Mouse (Mus musculus) myocyte (in vitro differentiated cells): ENCODE data around the gene Trmt112. TPM values are rescaled to one million over a fixed set of nuclear protein-coding genes. Genes with fewer than 3 reads are reported as not detected.

Experiments
- H3K27me3 ChIP-seq: one replicate; pipeline ENCODE4 v1.6.1; 2011; ENCODE audit not compliant: control insufficient read depth, insufficient read depth, insufficient read length
- H3K36me3 ChIP-seq: one replicate; pipeline ENCODE4 v1.6.1; 2011; ENCODE audit not compliant: control insufficient read depth, insufficient read depth
- H3K4me2 ChIP-seq: one replicate; pipeline ENCODE4 v1.6.1; 2011; ENCODE audit warnings: low read depth, control low read depth
- H3K4me3 ChIP-seq: one replicate; pipeline ENCODE4 v1.5.1; 2011; ENCODE audit warnings: mild to moderate bottlenecking, control low read depth, moderate library complexity
- H3K79me2 ChIP-seq: one replicate; pipeline ENCODE4 v1.6.1; 2011; ENCODE audit not compliant: control insufficient read depth, insufficient read depth
- H3ac ChIP-seq: one replicate; pipeline ENCODE4 v1.6.1; 2011; ENCODE audit not compliant: control insufficient read depth, insufficient read length
- CEBPB ChIP-seq: IDR thresholded peaks from 2 replicates; pipeline ENCODE4 v1.6.1; 2011; ENCODE audit warnings: mild to moderate bottlenecking, moderate library complexity; ENCODE audit not compliant: poor library complexity, insufficient read depth, severe bottlenecking
- E2F4 ChIP-seq: IDR thresholded peaks from one replicate; pipeline ENCODE4 v1.6.1; 2011; ENCODE audit warnings: mild to moderate bottlenecking, control low read depth, moderate library complexity; ENCODE audit not compliant: insufficient read depth
- MAX ChIP-seq: IDR thresholded peaks from one replicate; pipeline ENCODE4 v1.6.1; 2011; ENCODE audit warnings: low read depth, mild to moderate bottlenecking, control low read depth
- MYOD1 ChIP-seq, 3 experiments: IDR thresholded peaks; one replicate each; pipeline ENCODE4 v1.6.1; 2011; ENCODE audit warnings: control low read depth in 2 of 3, low read depth in 2 of 3, mild to moderate bottlenecking in 2 of 3, moderate library complexity in 1 of 3; ENCODE audit not compliant: insufficient read length in 2 of 3, control insufficient read depth in 1 of 3
- MYOG ChIP-seq, 3 experiments: IDR thresholded peaks; one replicate each; pipeline ENCODE4 v1.6.1; 2011; ENCODE audit warnings: control low read depth in 2 of 3, low read depth in 2 of 3, mild to moderate bottlenecking in 2 of 3; ENCODE audit not compliant: insufficient read length in 2 of 3, control insufficient read depth in 1 of 3, insufficient read depth in 1 of 3
- POLR2A ChIP-seq: IDR thresholded peaks from one replicate; pipeline ENCODE4 v1.6.1; 2011; ENCODE audit warnings: low read depth, mild to moderate bottlenecking, control low read depth, moderate library complexity; ENCODE audit not compliant: insufficient read length
- POLR2AphosphoS2 ChIP-seq: IDR thresholded peaks from one replicate; pipeline ENCODE4 v1.6.1; 2011; ENCODE audit warnings: low read depth, control low read depth; ENCODE audit not compliant: insufficient read length
- REST ChIP-seq: IDR thresholded peaks from one replicate; pipeline ENCODE4 v1.6.1; 2011; ENCODE audit warnings: mild to moderate bottlenecking, control low read depth, moderate library complexity; ENCODE audit not compliant: insufficient read depth, insufficient read length
- SRF ChIP-seq: IDR thresholded peaks from one replicate; pipeline ENCODE4 v1.6.1; 2011; ENCODE audit warnings: low read depth; ENCODE audit not compliant: control insufficient read depth, insufficient read length
- TCF12 ChIP-seq: IDR thresholded peaks from one replicate; pipeline ENCODE4 v1.6.1; 2011; ENCODE audit warnings: mild to moderate bottlenecking, control low read depth; ENCODE audit not compliant: poor library complexity, insufficient read depth, severe bottlenecking
- TCF3 ChIP-seq: IDR thresholded peaks from one replicate; pipeline ENCODE4 v1.6.1; 2011; ENCODE audit warnings: low read depth, control low read depth; ENCODE audit not compliant: insufficient read length
- USF1 ChIP-seq: IDR thresholded peaks from one replicate; pipeline ENCODE4 v1.6.1; 2011; ENCODE audit warnings: low read depth, mild to moderate bottlenecking, control low read depth, moderate library complexity
- polyA plus RNA-seq: library from polyadenylated mRNA; unstranded; fragments of >200 nt; fragmentation: generic; extraction: Trizol; gene quantifications from one replicate; pipeline ENCODE4 v1.2.1, GENCODE M21; 2012; ENCODE audit warnings: missing spikeins

The Trmt112 gene
- polyA plus RNA-seq, 1 experiment, result 281 TPM

GRCm38 (mm10) chr19:6949951-6950350 lies 40.5 kb downstream of the Trmt112 start:
- peak overlapping the region; percentile 86 for H3K4me3 ChIP-seq
- peak overlapping the region; percentile 87 for H3K4me2 ChIP-seq

DNA sequence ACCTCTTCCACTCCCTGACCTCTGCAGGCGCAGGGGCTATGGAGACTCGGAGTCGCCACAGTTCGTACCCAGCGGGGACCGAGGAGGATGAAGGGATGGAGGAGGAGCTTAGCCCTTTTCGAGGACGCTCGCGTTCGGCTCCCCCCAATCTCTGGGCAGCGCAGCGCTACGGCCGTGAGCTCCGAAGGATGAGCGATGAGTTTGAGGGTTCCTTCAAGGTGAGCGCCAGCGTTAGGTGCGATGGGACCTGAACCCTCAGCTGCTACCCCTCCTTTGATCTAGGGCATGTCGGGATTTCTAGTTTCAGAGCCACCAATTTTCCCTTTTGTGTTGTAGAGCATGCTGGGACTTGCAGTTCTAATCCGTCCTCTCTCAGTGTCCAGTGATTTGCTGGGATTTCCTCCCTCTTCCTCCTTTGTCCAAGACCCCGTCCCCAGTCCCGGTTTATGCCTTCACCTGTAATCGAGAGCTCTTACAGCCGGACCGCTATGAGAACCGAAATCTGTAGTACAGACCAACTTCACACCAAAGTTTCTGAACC lies 41.2 kb downstream of the Trmt112 start:
- peak overlapping the region; percentile 63 for H3ac ChIP-seq
- H3K79me2 ChIP-seq, result no peaks in the 10 kb centered on the region
- H3K36me3 ChIP-seq, result no peaks in the 10 kb centered on the region
- peak overlapping the region; percentile 86 for H3K4me3 ChIP-seq
- TF ChIP-seq MAX (no peak), MYOG (IDR thresholded peaks at IDR 0.05; ENCODE audit: control insufficient read depth in 1 of 3, insufficient read depth in 1 of 3, insufficient read length in 2 of 3, low read depth in 2 of 3) (no peak), TCF12 (no peak), POLR2AphosphoS2 (peak; percentile 94), POLR2A (peak; percentile 74)
- H3K27me3 ChIP-seq, result no peaks in the 10 kb centered on the region
- peak overlapping the region; percentile 87 for H3K4me2 ChIP-seq

More at GRCm38 (mm10) chr19:6949951-6950350, 40.5 kb downstream of the Trmt112 start:
- Histone ChIP-seq H3K79me2 (no peaks in the 10 kb centered on the region), H3K27me3 (no peaks in the 10 kb centered on the region), H3ac (peak overlapping the region; percentile 63), H3K36me3 (no peaks in the 10 kb centered on the region)
- TF ChIP-seq TCF3, result no peak

- TF ChIP-seq POLR2AphosphoS2 (peak; percentile 79), CEBPB (no peak), TCF12 (no peak), SRF (peak; percentile 21), TCF3 (no peak), USF1 (no peak), POLR2A (peak; percentile 72), E2F4 (no peak), MAX (peak; percentile 18), REST (no peak), MYOD1 (IDR thresholded peaks at IDR 0.05; ENCODE audit: control insufficient read depth in 1 of 3, insufficient read length in 2 of 3, low read depth in 2 of 3) (no peak), MYOG (IDR thresholded peaks at IDR 0.05; ENCODE audit: control insufficient read depth in 1 of 3, insufficient read depth in 1 of 3, insufficient read length in 2 of 3, low read depth in 2 of 3) (no peak)
- Histone ChIP-seq H3K36me3 (no peaks in the 10 kb centered on the region), H3K4me3 (peak overlapping the region; percentile 86), H3K27me3 (no peaks in the 10 kb centered on the region), H3K4me2 (peak overlapping the region; percentile 98), H3K79me2 (no peaks in the 10 kb centered on the region), H3ac (peak overlapping the region; percentile 63)
These were observed 42.0 kb downstream of the Trmt112 start for GRCm38 (mm10) chr19:6951381-6951968.

DNA sequence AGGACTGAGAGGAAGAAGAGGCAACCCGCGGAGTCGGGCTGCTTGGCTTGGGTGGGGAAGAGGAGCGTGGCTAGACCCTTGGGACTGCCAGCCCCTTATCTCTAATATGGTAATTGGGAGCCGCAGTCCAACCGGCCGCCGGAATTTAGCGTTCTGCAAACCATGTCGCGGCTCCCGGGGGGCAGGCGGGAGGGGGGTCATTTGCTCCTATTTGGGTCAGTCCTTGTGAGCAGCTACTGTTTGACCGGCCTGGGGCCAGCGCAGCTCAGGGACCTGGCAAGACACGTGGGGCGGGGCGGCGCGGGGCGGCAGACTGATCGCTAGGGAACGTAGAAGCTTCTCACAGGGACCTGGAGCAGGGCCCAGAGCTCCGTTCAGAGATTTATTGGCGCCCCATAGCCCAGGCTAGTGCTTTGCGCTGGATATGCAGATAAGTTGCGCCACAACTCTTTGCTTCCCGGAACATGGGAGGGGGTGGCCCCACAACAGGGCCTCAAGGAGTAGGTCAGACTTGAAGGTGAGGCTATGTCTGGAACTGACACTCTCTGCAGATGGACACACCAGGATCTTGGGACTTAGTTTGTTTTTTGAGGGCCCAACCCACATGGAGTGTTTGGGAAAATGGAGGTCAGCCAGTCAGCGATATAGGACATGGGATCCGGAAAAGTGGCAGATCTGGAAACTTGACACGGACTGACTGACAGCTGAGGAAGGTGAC lies 42.7 kb downstream of the Trmt112 start:
- Histone ChIP-seq H3K36me3 (no peaks in the 10 kb centered on the region), H3K4me3 (peak overlapping the region; percentile 86), H3ac (peak overlapping the region; percentile 63), H3K79me2 (no peaks in the 10 kb centered on the region), H3K4me2 (peak overlapping the region; percentile 98), H3K27me3 (no peaks in the 10 kb centered on the region)
- TF ChIP-seq POLR2A (peak; percentile 54), POLR2AphosphoS2 (peak; percentile 88), CEBPB (0 out of 2 replicates have a peak, but pooled peaks have one; percentile 12), MAX (no peak), USF1 (no peak), MYOD1 (IDR thresholded peaks at IDR 0.05; ENCODE audit: control insufficient read depth in 1 of 3, insufficient read length in 2 of 3, low read depth in 2 of 3) (peak in 1 of 3 experiments; percentile 8)

GRCm38 (mm10) chr19:6952712-6953037 lies 43.2 kb downstream of the Trmt112 start:
- Histone ChIP-seq H3K79me2 (no peaks in the 10 kb centered on the region), H3K4me3 (peak overlapping the region; percentile 86), H3ac (peak overlapping the region; percentile 63), H3K4me2 (peak overlapping the region; percentile 98), H3K36me3 (no peaks in the 10 kb centered on the region), H3K27me3 (no peaks in the 10 kb centered on the region)
- TF ChIP-seq E2F4 (no peak), POLR2AphosphoS2 (peak; percentile 6), MYOG (IDR thresholded peaks at IDR 0.05; ENCODE audit: control insufficient read depth in 1 of 3, insufficient read depth in 1 of 3, insufficient read length in 2 of 3, low read depth in 2 of 3) (peak in 1 of 3 experiments; percentile 6), TCF12 (no peak), SRF (no peak), POLR2A (peak; percentile 14), TCF3 (no peak)
